Mouse (Mus musculus): ENCODE measurements around the gene Neu2. TPM values are rescaled to one million over a fixed set of nuclear protein-coding genes. Genes with fewer than 3 reads are reported as not detected.
"Not testable (repeated sequence)": the region's sequence is repeated elsewhere in the genome, so short reads cannot be mapped to it uniquely, and the experiment has no call there.

Gene Neu2
- total RNA-seq (2022) = 10 to 100 TPM in 3 of 4 experiments, 1 to 10 TPM in 1; 8.7 to 15.9 (median 12.2) TPM

DNA sequence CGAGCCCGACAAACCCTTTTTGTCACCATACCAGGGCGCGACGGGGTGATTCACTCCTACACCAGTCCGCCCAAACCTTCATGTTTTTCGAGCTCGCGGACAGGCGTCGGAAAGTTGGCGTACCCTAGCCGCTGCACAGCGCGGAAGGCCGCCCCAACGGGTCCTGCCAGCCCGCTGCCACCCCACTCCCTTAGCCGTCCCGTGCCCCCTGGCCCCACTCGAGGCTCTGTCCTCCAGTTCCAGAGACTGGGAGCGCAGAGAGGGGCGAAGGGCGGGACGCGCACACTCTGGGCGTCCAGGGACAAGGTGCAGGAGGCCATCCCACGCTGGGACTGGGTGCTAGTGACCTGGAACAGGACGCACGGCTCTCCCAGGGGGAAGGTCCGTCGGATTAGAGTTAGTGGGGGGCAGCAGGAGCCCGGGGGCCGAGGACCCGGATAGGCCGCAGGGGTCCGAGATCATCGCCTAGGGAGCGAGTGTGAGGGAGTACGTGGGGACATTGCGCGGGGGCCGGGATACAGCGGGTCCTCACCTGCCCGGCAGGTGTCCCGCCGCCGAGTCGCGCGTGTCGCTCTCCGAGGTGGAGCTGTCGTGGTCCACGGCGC is at the start of gene Neu2:
TSS of gene Neu2 (plus strand) at position 329 of the 605 bp plus-strand sequence.
- no peak for DNase-seq (ENCODE audit: low spot score in 2 of 2)

DNA sequence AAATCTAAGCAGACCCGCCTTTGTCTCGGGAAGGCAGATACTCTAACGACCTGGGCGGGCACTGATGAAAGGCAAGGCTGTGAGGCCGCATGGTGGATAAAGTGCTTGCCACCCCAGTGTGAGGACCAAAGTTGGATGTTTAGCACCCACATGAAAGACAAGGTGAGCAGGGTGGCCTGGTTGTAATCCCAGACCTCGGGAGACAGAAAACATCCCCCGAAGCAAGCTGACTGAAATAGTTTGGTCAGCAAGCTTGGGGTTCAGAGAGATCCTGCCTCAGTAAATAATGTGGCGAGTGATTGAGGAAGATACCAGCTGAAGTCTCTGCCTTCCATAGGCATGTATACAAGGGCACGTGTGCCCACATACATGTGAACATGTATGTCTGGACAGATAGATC is 42.2 kb upstream of the Neu2 start:
- no peak for DNase-seq (ENCODE audit: low spot score in 2 of 2)

DNA sequence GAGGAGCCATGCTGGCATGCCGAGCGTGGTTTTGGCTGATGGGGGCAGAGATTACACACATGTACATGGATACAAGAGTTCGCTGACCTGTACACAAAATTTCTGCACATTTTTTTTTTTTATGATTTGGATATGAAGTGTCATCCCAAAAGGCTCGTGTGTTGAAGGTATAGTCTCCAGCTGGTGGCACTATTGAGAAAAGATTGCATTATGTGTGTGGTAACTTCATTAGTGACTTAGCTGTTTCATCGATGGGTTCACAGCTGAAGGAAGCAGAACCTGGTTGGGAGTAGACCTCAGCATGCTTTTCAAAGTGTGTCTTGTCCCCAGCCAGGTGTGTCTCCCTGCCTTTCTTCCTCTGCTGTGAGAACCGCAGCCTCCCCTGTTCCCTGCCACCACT is 41.4 kb upstream of the Neu2 start:
- no peak for DNase-seq (ENCODE audit: low spot score in 2 of 2)

DNA sequence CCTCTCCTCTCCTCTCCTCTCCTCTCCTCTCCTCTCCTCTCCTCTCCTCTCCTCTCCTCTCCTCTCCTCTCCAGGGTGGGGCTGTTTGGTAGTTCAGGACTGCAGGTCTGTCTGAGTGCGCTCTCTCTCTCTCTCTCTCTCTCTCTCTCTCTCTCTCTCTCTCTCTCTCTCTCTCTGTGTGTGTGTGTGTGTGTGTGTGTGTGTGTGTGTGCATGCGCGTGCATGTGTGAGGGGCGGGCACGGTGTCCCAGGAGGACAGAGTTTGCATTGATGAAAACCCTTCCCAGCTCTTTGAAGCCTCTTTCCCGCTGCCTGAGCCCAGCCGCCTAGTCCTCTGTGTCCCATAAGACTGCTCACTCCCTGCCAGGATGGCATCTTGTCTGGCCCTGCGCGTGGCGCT is 39.7 kb upstream of the Neu2 start, which contains the start of gene Snorc:
TSS of gene Snorc (plus strand) at position 301 of the 400 bp plus-strand sequence.
- DNase-seq (ENCODE audit: low spot score in 2 of 2) = not testable (repeated sequence)

DNA sequence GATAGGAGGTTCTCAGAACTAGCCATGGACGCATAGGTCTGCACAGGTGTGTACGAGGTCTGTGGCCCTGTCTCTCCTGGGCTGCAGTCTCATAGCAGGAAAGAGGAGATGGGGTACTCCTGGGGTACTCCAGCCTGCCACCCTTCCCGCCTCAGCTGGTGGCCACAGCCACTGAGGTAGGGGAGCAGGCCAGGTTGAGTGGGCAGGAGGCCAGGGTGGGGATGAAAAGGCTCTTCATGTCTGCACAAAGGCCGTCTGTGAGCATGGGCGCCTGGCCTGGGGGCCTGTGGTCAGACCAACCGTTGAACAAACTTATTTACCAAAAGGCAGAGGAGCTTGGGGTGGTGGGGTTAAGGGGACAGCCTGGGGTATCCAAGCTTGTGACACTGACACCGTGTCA is 37.8 kb upstream of the Neu2 start:
- DNase-seq (ENCODE audit: low spot score in 2 of 2) = no peak

DNA sequence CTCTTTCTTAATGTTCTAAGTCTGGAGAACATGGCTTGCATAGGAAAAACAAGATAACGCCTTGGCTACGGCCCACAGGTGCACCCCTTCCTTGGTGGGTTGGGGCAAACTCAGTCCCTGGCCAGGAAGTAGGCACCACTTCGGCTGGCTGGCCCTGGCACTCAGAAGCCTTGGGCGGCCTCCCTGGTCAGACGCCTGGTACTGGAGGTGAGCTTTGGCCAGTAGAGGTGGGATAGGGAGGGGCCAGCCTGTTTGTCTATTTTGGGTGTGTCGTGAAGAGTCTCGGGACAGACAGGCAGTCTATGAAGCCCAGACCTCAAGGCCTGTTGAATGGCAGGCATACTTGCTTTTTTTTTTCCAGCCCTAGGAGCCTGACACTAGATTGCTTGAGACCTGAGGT is 37.1 kb upstream of the Neu2 start:
- DNase-seq (ENCODE audit: low spot score in 2 of 2) = peak in 1 of 2 experiments; percentile 22

DNA sequence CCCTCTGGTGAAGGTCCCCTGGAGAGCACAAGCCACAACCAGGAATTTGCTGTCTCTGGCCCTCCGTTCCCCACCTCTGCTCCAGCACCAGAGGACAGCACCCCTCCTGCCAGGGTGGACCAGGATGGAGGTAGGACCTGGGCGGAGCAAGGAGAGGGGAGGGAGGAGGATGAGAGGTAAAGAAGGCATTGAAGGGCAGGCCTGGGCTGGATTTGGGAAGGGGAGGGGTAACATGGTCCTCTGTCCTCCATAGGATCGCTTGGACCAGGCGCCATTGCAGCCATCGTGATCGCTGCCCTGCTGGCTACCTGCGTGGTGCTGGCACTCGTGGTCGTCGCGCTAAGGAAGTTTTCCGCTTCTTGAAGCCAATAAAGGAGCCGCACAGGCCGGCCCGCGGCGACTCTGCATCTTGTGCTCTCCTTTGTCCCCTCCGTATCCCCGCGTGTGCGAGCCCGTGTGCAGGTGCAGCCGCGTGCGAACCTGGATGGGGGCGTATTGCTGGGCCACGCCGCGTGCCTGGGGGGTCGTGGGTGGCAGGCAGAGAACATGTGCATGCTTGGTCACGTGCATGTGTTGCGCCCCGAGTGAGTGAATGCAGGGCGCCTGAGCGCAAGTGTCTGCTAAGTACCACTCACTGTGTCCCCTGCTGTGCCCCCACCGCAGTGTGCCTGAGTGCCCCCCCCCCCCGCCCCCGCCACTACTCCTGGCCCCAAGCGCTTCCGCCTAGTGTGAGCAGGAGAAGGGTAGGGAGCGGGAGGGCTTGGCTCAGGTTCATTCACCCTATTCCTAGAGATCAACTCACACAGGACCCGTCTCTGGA is 34.4 kb upstream of the Neu2 start:
- no peak for DNase-seq (ENCODE audit: low spot score in 2 of 2)

DNA sequence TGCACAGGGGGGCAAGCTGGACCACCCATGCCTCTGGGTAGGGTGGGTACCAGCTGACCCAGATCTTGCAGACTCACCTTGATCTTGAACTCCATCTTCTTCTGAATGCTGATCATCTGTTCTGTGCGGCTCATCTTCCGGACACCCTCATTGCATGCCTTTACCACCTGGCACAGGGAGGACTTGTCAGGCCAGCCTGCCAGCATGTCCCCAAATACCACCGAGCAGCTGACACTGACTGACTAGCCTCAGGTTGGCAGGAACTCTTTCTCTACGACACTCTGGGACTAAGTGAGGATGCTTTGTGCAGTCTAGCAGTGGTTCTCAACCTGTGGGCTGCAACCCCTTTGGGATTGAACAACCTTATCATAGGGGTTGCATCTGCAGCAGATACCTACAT is 27.1 kb upstream of the Neu2 start:
- DNase-seq (ENCODE audit: low spot score in 2 of 2) = peak in 1 of 2 experiments; percentile 20

DNA sequence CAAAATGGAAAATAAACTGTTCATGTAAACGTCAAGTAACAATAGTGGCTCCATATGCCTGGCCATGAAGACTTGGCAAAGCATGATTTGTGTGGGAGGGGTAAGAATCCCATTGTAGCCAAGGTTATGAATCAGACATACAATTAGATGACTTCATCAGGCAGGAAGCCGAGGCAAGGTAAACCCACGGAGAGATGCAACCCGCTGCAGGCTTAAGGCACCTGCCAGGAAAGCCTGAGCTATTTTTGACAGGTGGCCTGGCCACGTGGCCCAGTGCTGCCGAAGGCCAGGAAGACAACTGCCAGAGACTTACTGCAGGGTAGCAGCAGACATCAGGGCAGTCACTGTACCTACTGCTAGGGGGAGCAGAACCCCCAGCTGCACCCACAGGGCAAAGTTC is 23.3 kb upstream of the Neu2 start:
- DNase-seq (ENCODE audit: low spot score in 2 of 2) = peak in 1 of 2 experiments; percentile 55

DNA sequence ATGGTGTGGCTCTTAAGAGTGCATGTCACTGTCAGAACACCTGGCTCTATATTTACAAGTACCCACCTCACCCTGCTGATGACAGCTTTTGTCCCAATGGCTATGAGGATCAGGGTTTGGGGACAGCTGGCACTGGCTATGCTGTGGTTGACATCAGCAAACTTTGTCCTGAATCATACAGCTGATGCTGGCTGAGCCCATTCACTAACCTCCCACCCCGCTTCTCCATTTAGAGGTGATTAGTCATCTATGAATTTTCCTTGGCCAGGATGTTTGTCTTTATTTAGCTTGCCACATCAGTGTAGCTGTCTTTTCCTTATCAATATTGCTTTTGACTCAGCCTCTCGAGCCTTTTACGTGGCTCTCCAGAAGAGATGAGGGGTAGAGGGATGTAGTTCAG is 17.4 kb upstream of the Neu2 start:
- DNase-seq (ENCODE audit: low spot score in 2 of 2) = no peak

DNA sequence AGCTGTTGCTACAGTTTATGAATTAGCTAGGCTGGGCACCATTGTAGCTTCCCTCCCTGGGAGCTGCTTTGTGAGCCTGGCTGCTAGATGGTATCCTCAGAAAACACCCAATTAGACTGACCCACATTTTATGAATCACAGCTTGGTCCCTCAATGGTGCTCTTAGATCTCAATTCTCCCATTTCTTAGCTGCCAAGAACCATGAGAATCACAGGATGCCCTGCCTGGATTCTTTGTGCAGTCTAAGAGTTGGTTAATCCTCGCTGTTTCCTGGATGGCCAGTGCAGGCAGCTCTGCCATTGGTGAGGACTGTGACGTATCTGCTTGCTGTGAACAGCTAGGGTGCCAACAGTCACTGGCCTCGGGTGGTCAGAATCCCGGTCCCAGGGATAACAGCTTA is 16.1 kb upstream of the Neu2 start:
- DNase-seq (ENCODE audit: low spot score in 2 of 2) = no peak

DNA sequence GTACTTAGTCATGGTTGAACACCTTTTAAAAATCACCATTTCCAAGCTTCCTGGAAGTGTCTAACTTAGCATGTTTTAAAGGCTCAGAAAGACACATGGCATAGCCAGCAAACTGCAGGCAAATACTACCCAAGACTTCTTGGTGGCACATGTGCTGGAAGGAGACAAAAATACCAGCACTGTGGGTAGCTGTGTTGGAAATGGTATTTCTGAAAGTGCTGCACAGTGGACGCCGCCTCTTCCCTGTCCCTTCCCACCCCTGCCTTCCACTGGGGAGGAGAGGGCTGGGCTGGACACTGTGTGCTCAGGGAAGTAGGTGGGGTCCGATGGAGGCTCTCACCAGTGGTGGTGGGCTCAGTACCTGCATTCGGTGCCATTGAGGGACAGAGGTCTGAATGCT is 4.2 kb upstream of the Neu2 start:
- DNase-seq (ENCODE audit: low spot score in 2 of 2) = no peak

DNA sequence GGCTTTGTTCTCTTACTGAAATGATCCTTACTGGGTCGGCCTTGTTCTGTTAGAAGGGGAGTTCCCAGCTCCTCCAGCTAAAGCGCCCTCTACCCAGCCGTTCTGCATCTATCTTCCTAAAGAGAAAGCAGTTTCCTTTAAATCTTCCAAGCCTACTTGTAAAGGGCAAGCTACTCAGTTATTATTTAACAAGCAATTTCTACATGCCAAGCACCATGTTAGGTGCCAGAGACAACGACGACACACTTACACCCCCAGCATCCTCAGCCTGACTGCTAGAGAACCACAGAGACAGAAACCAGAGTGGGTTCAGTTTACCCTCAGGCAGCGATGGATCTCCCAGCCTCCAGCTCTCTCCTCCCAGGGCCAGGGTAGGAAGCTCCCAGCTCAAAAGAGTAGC is 1.8 kb upstream of the Neu2 start:
- DNase-seq (ENCODE audit: low spot score in 2 of 2) = no peak

DNA sequence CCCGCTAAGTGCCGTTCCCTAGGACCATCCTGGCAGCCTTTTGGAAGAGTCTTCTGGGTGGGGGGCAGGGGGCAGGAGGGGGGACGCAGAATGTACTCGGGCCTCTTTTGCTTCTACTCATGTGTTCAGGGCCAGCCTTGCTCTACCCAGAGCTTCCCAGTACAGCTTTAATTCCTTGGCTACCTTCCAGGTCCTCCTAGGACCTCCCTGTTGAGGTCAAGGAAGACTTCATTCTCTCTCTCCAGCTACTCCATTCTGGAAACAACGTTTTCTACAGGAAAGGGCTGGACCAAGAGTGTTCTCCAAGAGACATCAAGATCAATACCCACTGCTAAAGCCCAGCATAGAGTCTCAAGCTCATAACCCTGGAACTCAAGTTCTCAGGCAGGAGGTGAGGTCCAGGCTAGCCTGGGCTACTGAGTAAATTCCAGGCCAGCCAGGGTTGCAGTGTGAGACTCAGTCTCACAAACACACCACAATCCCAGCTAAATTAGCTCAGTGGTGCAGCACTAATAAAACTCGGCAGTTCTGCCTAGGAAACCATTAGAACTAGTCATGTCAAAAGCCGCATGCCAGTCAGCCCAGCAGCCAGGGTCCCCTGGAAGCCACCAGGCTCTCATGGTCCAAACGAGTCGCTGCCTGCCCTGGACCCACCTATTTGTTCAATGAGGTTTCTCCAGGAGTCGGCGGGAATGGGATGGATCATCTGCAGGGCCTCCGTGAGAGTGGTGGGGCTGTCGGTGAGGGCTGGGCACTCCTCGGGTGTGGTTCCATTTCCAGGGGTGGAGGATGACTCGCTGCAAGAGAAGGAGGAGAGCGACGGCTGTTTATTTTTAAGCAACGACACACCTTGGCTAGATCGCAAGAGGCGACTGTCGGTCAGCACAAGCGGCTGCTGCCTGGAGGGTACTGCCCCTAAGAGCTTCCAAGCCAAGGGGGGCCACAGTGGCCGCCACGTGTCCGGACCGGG is 813 bp upstream of the Neu2 start:
- no peak for DNase-seq (ENCODE audit: low spot score in 2 of 2)

DNA sequence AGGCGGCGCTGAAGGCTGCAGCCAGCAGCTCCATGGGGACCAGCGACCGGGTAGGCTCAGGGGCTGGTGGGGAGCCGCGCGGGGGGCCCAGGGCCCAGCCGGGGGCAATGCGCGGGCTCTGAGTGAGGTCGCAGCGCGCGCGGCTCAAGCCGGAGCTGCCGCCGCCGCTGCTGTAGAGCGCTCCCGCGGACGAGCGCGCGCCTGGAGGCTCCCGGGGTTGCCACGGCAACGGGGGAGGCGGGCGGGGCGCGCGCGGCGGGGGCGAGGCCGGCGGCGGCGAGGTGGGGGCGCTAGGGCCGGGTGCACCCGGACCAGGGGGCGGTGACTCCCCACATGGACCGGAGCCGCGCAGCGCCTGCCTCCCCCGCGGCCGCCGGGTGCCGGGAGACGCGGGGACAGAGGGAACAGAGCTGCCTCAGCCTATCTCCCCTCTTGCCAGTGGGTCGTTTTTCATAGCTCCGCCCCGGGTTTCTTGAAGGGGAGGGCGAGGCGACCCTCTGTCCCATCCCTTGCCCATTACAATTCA is 540 bp downstream of the Neu2 start:
- no peak for DNase-seq (ENCODE audit: low spot score in 2 of 2)

DNA sequence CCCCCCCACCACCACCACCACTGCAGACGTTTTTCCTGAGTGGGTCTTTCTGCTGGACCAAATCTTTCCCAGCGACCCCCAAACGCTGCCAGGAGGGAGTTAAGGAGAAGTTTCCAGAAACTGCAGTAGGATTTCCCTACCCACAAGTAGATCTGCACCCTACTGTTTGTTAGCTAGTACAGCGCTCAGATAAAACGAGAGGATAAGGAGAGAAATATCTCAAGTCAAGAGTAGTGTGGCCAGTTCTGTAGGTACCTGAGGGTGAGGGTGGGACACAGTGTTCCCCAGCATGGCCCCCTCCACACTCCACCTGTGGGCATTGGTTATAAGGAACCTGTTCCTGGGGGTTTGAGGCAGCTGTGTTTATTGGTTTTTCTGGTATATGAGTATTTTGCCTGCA is 1.2 kb downstream of the Neu2 start:
- no peak for DNase-seq (ENCODE audit: low spot score in 2 of 2)

DNA sequence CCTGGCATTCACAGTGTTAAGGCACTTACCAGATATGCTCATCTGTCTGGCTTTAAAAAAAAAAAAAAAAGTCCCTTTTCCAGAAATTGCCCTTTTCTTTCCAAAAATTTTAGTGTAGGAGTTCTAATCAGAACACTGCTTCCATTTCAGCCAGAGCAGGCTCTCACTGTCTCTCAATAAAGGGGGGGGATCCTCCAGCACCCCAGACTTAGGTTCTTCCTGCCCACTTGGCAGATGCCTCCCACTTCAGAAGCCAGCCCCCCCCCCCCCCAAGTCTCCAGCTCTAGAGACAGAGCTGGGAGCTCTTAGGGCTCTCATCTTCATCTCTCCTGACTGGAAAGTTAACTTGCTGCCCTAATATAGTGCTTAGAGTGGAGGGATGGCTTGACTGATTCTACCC is 10.8 kb downstream of the Neu2 start:
- DNase-seq (ENCODE audit: low spot score in 2 of 2) = no peak

DNA sequence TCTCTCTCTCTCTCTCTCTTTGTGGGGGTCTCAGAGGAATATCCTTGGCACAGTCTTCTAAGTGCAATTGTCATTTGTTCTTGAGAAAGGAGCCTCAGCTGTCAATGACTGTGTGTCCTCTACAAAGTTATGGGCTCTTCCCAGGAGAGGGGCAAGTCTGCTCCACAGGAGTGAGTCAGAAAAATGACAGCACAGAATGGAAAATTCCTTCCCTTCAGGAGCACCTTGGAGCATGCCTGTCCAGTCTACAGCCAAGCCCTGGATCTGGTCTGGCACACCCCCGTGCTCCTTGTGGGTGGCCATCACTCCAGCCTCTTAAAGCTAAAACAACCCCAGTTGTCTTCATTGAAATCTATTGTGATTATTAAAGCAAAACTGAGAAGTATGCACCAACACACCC is 11.8 kb downstream of the Neu2 start:
- no peak for DNase-seq (ENCODE audit: low spot score in 2 of 2)

DNA sequence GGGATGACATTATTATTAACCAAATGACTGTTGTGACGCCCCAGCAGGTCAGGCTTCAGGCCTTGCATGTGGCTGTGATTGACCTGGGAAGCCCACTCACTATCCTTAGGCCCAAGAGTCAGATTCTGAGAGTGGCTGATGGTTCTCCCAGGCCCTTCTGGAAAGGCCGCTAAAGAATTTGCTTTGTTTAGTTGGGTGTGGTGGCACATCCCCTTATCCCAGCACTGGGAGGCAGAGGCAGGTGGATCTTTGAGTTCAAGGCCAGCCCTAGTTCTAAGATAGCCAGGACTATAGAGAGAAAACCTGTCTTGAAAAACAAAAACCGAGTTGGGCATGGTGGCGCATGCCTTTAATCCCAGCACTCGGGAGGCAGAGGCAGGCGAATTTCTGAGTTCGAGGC is 15.4 kb downstream of the Neu2 start:
- no peak for DNase-seq (ENCODE audit: low spot score in 2 of 2)

DNA sequence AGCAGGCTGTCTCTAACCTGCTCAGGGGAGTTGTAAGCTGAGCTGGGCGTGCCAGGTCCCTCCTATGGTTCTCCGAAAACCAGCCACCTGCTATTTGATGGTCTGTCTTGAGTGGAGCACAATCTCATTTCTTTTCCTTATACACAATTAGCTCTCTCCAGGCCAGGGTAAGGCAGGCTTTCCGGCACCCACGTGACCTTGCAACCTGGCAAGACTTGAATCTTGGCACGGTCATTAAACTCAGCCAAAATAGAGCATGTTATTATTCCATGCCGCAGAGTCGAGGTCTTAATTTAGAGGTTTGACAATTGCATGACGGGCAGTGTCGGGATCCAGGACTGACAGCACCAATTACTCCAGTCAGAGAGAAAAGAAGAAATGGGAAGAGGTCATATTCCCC is 17.5 kb downstream of the Neu2 start:
- DNase-seq (ENCODE audit: low spot score in 2 of 2) = no peak

DNA sequence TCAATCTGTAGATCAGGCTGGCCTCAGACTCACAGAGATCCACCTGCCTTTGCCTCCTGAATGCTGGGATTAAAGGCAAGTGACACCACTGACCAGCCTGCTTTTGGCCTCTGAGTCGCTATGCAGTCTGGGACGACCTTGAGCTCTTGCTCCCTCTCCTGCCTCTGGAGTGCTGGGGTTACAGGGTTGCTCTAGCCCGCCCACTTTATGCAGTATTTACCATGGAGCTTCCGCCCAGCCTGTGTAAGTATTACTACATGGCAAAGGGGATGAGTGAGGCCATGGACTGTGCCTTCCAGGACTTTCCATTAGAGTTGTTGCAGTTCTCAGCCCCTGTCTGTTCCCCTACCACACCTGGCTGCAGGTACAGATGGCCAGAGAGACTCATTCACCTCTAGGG is 22.7 kb downstream of the Neu2 start:
- DNase-seq (ENCODE audit: low spot score in 2 of 2) = no peak

DNA sequence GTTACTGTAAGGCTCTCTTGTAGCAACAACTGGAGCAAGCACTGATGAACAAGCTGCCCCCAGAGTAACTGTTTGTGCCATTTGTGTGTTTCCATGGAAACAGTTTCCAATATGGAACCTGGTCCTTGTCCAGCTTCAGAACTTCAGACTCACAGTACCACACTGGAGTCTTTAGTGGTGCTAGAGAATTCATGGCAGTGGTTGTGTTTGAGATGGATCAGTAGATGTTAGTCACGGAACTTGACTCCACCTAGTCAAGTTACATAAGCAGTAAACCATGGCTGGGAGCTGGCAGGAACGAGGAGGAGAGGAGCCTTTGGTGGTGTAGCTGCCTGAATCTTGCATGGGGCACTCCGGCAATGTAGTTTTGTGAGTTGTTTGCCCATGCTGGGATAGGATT is 24.4 kb downstream of the Neu2 start:
- no peak for DNase-seq (ENCODE audit: low spot score in 2 of 2)

All from gastrocnemius, adult 8-10 months (tissue).